Mouse (Mus musculus) heart, embryonic 14.5 days (tissue): ENCODE data around the gene Mpp2. TPM values are rescaled to one million over a fixed set of nuclear protein-coding genes. Genes with fewer than 3 reads are reported as not detected.
A peak's percentile ranks its signal among the peaks of the same experiment; 100 is the strongest.

Source experiments
- ATAC-seq: fragments of 200-750 bp; cut with Nextera tagmentation; 2 replicates; pipeline ENCODE4 v1.8.0; 2017; ENCODE audit warnings: low read depth, moderate TSS enrichment; ENCODE audit not compliant: insufficient number of reproducible peaks, insufficient read depth, low FRiP score
- H3K27ac ChIP-seq, 2 experiments: fragments of 200-500 bp in 1 of 2; fragments of 300-500 bp in 1 of 2; sonication (generic) in 1 of 2; replicated peaks in 1 of 2; 2 replicates each; pipeline ENCODE4 v1.5.1; 2012 to 2014; ENCODE audit warnings: low read depth in 2 of 2, low read length in 2 of 2, control low read depth in 1 of 2, mild to moderate bottlenecking in 1 of 2, mixed read lengths in 1 of 2; ENCODE audit not compliant: control insufficient read depth in 1 of 2, insufficient read depth in 1 of 2
- H3K27me3 ChIP-seq: fragments of 300-500 bp; sonication (generic); 2 replicates; pipeline ENCODE4 v1.6.1; 2014; ENCODE audit warnings: mild to moderate bottlenecking, low read length, control low read depth; ENCODE audit not compliant: control insufficient read depth, insufficient read depth
- H3K36me3 ChIP-seq: fragments of 300-500 bp; sonication (generic); 2 replicates; pipeline ENCODE4 v1.6.1; 2014; ENCODE audit warnings: mild to moderate bottlenecking, control low read depth, low read length, mixed read lengths; ENCODE audit not compliant: control insufficient read depth, insufficient read depth
- H3K4me1 ChIP-seq, 2 experiments: fragments of 200-500 bp in 1 of 2; fragments of 300-500 bp in 1 of 2; sonication (generic) in 1 of 2; 2 replicates each; pipeline ENCODE4 v1.6.1; 2012 to 2014; ENCODE audit warnings: low read length in 2 of 2, control low read depth in 1 of 2, mixed read lengths in 1 of 2; ENCODE audit not compliant: control insufficient read depth in 2 of 2, insufficient read depth in 2 of 2
- H3K4me2 ChIP-seq: fragments of 300-500 bp; sonication (generic); 2 replicates; pipeline ENCODE4 v1.6.1; 2014; ENCODE audit warnings: mild to moderate bottlenecking, low read length
- H3K4me3 ChIP-seq, 2 experiments: fragments of 200-500 bp in 1 of 2; fragments of 300-500 bp in 1 of 2; sonication (generic) in 1 of 2; 2 replicates each; pipeline ENCODE4 v1.5.1; 2012 to 2014; ENCODE audit warnings: low read length in 2 of 2, mild to moderate bottlenecking in 2 of 2, control low read depth in 1 of 2, low read depth in 1 of 2, moderate library complexity in 1 of 2; ENCODE audit not compliant: control insufficient read depth in 1 of 2, insufficient read depth in 1 of 2
- H3K9ac ChIP-seq: fragments of 300-500 bp; sonication (generic); 2 replicates; pipeline ENCODE4 v1.6.1; 2014; ENCODE audit warnings: mild to moderate bottlenecking, low read length
- H3K9me3 ChIP-seq: fragments of 300-500 bp; sonication (generic); 2 replicates; pipeline ENCODE4 v1.6.1; 2016; ENCODE audit warnings: low read length, control low read depth; ENCODE audit not compliant: control insufficient read depth
- WGBS: fragments of 180-500 bp; shearing (Covaris S2); extraction: QIAGEN DNeasy Blood & Tissue Kit; methylation state at CpG from one replicate; pipeline ENCODE4 v1.1.7; 2014; 5-methylcytosine and 5-hydroxymethylcytosine counted together
- polyA plus RNA-seq: library from polyadenylated mRNA; unstranded; fragments of >200 nt; fragmentation: Nextera tagmentation; extraction: Ambion mirVana; gene quantifications from 2 replicates; pipeline ENCODE4 v1.2.1, GENCODE M21; 2014

Mpp2 gene
- polyA plus RNA-seq, 1 experiment from 2014 or later, result 6.0 TPM

DNA sequence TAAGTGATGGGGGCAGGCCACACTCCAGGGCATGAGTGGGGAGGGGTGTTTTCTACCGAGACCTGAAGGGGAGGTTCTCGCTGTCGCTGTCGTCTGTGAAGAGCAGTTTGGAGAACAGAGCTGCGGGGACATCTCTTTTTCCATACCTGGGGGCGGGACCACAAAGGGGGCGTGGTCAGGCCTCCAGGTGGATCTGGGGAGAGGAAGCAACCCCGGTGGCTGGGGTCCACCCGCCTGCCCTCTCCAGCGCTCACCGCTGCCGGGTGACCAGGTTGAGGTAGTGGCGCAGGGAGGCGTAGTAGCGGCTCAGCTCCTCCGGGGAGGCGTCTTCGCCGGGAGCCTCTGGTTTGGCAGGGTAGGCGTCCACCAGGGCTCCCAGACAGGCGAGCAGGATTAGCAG lies 18.6 kb upstream of the Mpp2 start:
- Histone ChIP-seq H3K27ac (no peak overlapping the region), H3K9me3 (no peaks in the 10 kb centered on the region), H3K9ac (no peak overlapping the region), H3K27me3 (peaks cover 66% of the 10 kb centered on the region), H3K4me2 (peak overlapping the region; percentile 11; the same call in 1 of the 2 replicates), H3K4me3 (no peak overlapping the region), H3K4me1 (peaks cover 5% of the 10 kb centered on the region in 2 experiments), H3K36me3 (no peaks in the 10 kb centered on the region)
- ATAC-seq, result no peak
- 1% methylated on average over 21 of the region's 21 CpGs for WGBS

DNA sequence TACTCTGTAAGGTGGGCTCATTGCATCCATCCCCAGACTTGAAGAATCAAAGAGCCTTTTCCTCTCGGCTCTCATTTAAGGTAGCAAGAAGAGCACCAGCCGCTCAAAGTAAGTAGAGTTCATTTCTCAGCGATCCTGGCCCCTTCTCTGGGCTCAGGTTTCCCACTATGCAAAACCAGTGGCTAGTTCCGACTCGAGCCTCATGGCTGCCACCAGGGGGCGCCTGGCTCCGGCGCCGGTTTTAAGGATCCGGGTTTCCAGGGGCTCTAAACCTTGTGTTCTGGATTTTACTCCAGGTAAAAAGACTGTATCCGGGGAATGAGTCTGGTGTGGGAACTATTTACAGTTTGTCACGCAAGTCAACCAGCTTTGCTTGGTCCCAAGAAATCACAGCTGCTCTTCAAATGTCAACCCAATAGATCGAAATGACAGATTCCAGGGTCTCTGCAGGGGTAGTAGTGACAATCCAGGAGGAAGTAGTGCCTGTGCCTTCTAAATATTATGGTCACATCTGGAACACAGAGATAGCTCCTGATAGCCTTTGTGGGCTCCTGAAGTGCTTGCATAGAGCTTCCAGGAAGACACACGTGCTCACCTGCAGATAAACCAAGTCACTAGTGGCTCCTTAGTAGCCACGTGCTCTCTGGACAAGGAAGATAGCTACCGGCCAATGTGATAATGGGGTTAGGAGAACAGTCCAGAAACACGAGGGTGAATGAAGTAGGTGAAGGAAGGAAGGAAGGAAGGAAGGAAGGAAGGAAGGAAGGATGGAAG lies 14.4 kb upstream of the Mpp2 start:
- no peak overlapping the region for H3K4me3 ChIP-seq
- H3K4me1 ChIP-seq, result peaks cover 6 to 8% of the 10 kb centered on the region in 2 experiments
- no peak for ATAC-seq
- H3K27ac ChIP-seq, result no peak overlapping the region
- peak overlapping the region; percentile 54 for H3K9ac ChIP-seq
- H3K36me3 ChIP-seq, result no peaks in the 10 kb centered on the region
- H3K4me2 ChIP-seq, result peak overlapping the region; percentile 42
- H3K27me3 ChIP-seq, result peaks cover 59% of the 10 kb centered on the region
- H3K9me3 ChIP-seq, result no peaks in the 10 kb centered on the region
- WGBS, result 11% methylated on average over 17 of the region's 17 CpGs

DNA sequence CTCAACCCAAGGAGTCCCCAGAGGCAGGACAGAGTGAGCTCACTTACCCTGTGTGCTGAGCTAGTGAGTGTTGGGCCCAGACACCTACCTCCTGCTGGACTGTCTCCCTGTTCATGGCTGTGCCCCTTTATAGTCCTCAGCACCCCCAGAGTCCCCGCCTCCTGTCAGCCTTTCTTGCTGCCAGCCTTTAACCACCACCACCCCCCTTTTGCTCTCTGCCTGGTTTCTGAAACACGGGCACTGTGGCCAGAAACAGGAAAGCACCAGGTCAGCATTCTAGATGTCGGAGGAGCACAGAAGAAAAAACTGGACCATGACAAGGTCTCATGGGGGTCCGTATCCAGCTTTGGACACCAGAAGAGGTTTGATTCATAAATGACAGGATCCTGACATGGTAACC lies 12.9 kb upstream of the Mpp2 start, which contains the start of gene Ppy:
Ppy (minus strand) TSS at position 101 of the 400 bp plus-strand sequence.
- H3K36me3 ChIP-seq, result no peaks in the 10 kb centered on the region
- peaks cover 13 to 18% of the 10 kb centered on the region in 2 experiments for H3K4me1 ChIP-seq
- H3K4me2 ChIP-seq, result peak within 1 kb of the TSS; percentile 42; the same call in 1 of the 2 replicates
- H3K27ac ChIP-seq, result no peak within 1 kb of the TSS
- peaks cover 45% of the 10 kb centered on the region for H3K27me3 ChIP-seq
- no peaks in the 10 kb centered on the region for H3K9me3 ChIP-seq
- WGBS, result 84% methylated on average over 4 of the region's 4 CpGs
- peak within 1 kb of the TSS; percentile 54; the same call in 1 of the 2 replicates for H3K9ac ChIP-seq
- no peak within 1 kb of the TSS for H3K4me3 ChIP-seq
- no peak for ATAC-seq

DNA sequence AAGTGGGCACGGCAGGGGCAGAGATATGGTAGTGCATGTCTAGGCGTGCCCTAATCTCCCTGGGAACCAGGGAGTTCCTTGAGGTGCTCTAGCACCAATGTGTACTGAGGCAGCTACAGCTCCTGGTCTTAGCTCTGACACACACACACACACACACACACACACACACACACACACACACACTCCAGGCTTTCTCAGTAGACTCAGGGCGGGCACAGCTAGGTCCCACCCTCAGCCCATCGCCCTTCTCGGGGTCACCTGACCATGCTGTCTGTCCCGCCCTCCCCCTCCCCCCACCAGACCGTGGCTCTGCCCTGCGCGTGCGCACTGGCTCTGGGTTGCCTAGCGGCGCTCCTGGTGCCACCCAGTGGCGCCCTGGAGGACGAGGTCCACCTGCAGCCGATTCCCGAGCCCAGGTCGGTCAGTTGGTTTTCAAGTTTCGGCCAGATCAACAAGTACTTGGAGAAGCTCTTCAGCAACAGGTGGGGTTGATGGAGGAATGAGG lies 8.6 kb upstream of the Mpp2 start:
- peak overlapping the region; percentile 69 for H3K9ac ChIP-seq
- peaks cover 8 to 20% of the 10 kb centered on the region in 2 experiments for H3K4me1 ChIP-seq
- 4% methylated on average over 18 of the region's 18 CpGs for WGBS
- H3K4me3 ChIP-seq, result peak overlapping the region; percentile 24 to 28
- peak; percentile 88 for ATAC-seq
- H3K36me3 ChIP-seq, result no peaks in the 10 kb centered on the region
- no peaks in the 10 kb centered on the region for H3K9me3 ChIP-seq
- H3K27me3 ChIP-seq, result peaks cover 10% of the 10 kb centered on the region; the same call in 1 of the 2 replicates
- no peak overlapping the region for H3K27ac ChIP-seq
- H3K4me2 ChIP-seq, result peak overlapping the region; percentile 62

DNA sequence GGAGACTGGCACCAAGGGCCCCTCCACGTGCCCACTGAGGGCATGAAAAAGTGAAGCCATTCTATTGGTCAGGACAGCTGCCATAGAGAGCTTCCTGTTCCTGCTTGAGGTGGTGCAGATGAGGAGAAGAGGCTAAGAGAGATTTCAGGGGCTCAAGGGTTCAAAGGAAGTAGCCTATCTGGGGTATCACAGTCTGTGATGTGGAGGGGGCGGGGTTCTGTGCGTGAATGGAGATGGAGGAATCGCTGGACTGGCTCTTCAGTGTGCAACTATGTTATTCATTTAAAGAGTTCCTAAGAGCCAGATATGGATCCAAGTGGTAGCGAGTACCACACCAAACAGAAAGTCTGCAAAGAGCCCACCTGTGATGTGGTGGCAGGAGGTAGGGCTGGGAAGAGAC lies 8.1 kb upstream of the Mpp2 start:
- Histone ChIP-seq H3K27ac (no peak overlapping the region), H3K4me2 (peak overlapping the region; percentile 62), H3K36me3 (no peaks in the 10 kb centered on the region), H3K9me3 (no peaks in the 10 kb centered on the region), H3K27me3 (peaks cover 5% of the 10 kb centered on the region; the same call in 1 of the 2 replicates), H3K4me3 (peak overlapping the region; percentile 14 to 28; a peak in 3 of 4 replicates), H3K9ac (no peak overlapping the region), H3K4me1 (peaks cover 7 to 16% of the 10 kb centered on the region in 2 experiments)
- no peak for ATAC-seq
- WGBS, result 63% methylated on average over 5 of the region's 5 CpGs

DNA sequence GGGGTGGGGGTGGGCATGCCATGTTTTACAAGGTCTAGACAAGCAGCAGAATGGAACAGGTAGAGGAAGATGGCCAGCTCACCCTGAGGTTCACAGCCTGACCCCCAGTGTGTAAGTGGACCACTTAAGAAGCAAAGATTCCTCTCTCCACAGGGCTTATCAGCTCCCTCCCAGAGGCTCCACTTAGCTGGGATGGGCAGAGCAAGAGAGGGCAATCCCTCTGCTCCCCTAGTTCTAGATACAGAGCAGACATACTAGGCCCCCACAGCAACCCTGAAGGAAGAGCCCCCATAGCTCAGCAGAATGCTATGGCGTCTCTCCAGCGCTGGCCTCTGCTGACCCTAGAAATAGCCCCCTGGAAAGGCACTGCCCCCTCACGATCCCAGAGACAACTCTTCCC lies 7.4 kb upstream of the Mpp2 start:
- no peak; the same call in 1 of the 2 replicates for ATAC-seq

DNA sequence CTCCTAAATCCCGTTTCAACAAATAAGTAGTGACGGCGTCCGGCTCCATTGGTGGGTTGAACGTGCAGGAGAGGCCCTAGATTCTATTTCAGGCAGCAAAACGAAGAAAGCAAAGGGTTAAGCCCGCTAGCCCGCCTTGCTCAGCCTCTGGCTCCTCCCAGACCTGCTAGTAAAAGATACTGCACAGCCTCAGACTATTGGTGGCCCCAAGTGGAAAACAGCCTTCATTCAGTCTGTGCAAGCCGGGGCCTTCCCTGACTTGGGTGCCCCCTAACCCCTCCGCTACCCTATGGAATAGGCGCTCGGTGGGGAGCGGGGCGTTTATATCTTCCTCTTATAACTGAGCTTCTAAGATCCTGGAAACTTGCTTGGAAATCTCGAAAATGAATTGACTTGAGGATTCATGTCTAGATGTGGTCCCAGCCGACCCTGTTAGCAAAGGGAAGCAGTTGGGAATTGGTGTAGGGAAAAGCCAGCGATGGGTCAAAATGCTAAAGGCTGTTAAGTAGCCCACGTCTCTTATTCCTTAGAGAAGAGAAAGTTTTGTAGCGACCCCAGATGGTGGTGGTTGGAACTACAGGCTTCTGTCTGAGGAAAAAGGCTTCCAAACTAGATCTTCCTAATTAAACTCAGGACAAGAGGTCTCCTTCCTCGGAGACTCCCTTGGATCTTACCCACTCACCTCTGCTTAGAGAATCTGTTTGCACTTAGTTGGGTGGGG lies 933 bp upstream of the Mpp2 start:
- H3K4me1 ChIP-seq, result peaks cover 5 to 10% of the 10 kb centered on the region in 2 experiments
- H3K36me3 ChIP-seq, result no peaks in the 10 kb centered on the region
- peak overlapping the region; percentile 58 to 73 for H3K4me3 ChIP-seq
- no peaks in the 10 kb centered on the region for H3K27me3 ChIP-seq
- H3K27ac ChIP-seq, result peak overlapping the region; percentile 82 to 85
- H3K9ac ChIP-seq, result peak overlapping the region; percentile 68
- peak; percentile 47; the same call in 1 of the 2 replicates for ATAC-seq
- H3K9me3 ChIP-seq, result no peaks in the 10 kb centered on the region
- under 1% methylated on average over 20 of the region's 20 CpGs for WGBS
- peak overlapping the region; percentile 96 for H3K4me2 ChIP-seq

More for the DNA sequence above, 7.4 kb upstream of the Mpp2 start:
- 54% methylated on average over 3 of the region's 3 CpGs for WGBS
- Histone ChIP-seq H3K27me3 (no peaks in the 10 kb centered on the region), H3K4me1 (peaks cover 7 to 16% of the 10 kb centered on the region in 2 experiments), H3K9ac (no peak overlapping the region), H3K36me3 (no peaks in the 10 kb centered on the region), H3K9me3 (no peaks in the 10 kb centered on the region), H3K4me3 (no peak overlapping the region), H3K27ac (no peak overlapping the region), H3K4me2 (no peak overlapping the region)
